ENCODE assay signal across 14 mouse cellular contexts in genomic region chr3:153238381-153238780, GRCm38 (mm10).
DNase-seq lines count a peak whose midpoint lies in the region; ATAC-seq and TF ChIP-seq lines count a peak whose summit lies in the region.
"Had no signal": no experiment of that assay in that cellular context is flagged by ENCODE, and none has a peak within 500 bp of the region (broad histone marks: within the 10 kb centered on the region; RNA-seq: fewer than 3 reads in every experiment).

No protein-coding gene starts in this region.

- no peaks in the 10 kb centered on the region for H3K27me3 ChIP-seq in lung, embryonic 14.5 days (ENCODE audit: insufficient read depth, low read length)
- no peaks in the 10 kb centered on the region for H3K27me3 ChIP-seq in stomach, postnatal 0 days (ENCODE audit: control insufficient read depth, insufficient read depth, low read length)
- H3K27me3 ChIP-seq: limb, embryonic 12.5 days; stomach, embryonic 15.5 days had no signal

- H3K27ac ChIP-seq in lung, embryonic 14.5 days (ENCODE audit: low read depth) = no peak overlapping the region
- no peak overlapping the region for H3K27ac ChIP-seq in stomach, postnatal 0 days (replicated peaks)
- H3K27ac ChIP-seq: hindbrain, embryonic 10.5 days; limb, embryonic 12.5 days; stomach, embryonic 15.5 days had no signal

- TF ChIP-seq CTCF in lung, embryonic 14.5 days (IDR thresholded peaks at IDR 0.05; ENCODE audit: low read depth) = no peak
- no peak for TF ChIP-seq CTCF in lung, adult 2 months (IDR thresholded peaks at IDR 0.05; ENCODE audit: insufficient read depth, low read length)
- no peak for TF ChIP-seq CTCF in stomach, postnatal 0 days (IDR thresholded peaks at IDR 0.05; ENCODE audit: low read depth)

- TF ChIP-seq POLR2A in lung, adult 2 months (IDR thresholded peaks at IDR 0.05; ENCODE audit: borderline replicate concordance, extremely low read depth, low read depth, low read length) = no peak

- no peak overlapping the region for H3K9ac ChIP-seq in lung, embryonic 14.5 days
- no peak overlapping the region for H3K9ac ChIP-seq in stomach, postnatal 0 days (ENCODE audit: low read length)
- H3K9ac ChIP-seq: limb, embryonic 12.5 days; stomach, embryonic 15.5 days had no signal

- no peaks in the 10 kb centered on the region for H3K36me3 ChIP-seq in lung, embryonic 14.5 days (ENCODE audit: insufficient read depth)
- H3K36me3 ChIP-seq in stomach, postnatal 0 days (ENCODE audit: control insufficient read depth, insufficient read depth, low read length) = no peaks in the 10 kb centered on the region
- H3K36me3 ChIP-seq: hindbrain, embryonic 10.5 days; limb, embryonic 12.5 days; stomach, embryonic 15.5 days had no signal

- peak; percentile 7 to 15 for DNase-seq in adrenal gland, postnatal 36 days
- DNase-seq in adrenal gland, adult 18-20 months (ENCODE audit: low spot score in 2 of 2) = no peak
- peak; percentile 23 for DNase-seq in lung, embryonic 14.5 days
- DNase-seq in lung, adult 2 months = no peak
- DNase-seq in layer of hippocampus, adult 9-11 months = peak; percentile 89
- peak; percentile 49 for DNase-seq in right cerebral cortex, postnatal 14 days
- no peak for DNase-seq in stomach, postnatal 0 days (ENCODE audit: low spot score)
- DNase-seq in thymus, postnatal 0 days (ENCODE audit: low spot score) = no peak
- DNase-seq: gastrocnemius, postnatal 36 days; kidney, adult 18-20 months had no signal

- no peak for ATAC-seq in lung, embryonic 14.5 days (ENCODE audit: insufficient read depth)
- ATAC-seq in stomach, postnatal 0 days (ENCODE audit: low FRiP score, low TSS enrichment) = no peak
- ATAC-seq: activated CD4-positive, CD25-positive, alpha-beta regulatory T cell, adult 4 months had no signal

- no peak for TF ChIP-seq EP300 in stomach, postnatal 0 days (optimal IDR thresholded peaks at IDR 0.05)

- H3K4me1 ChIP-seq in lung, embryonic 14.5 days (ENCODE audit: insufficient read depth) = no peaks in the 10 kb centered on the region; the same call in 1 of the 2 replicates
- H3K4me1 ChIP-seq in lung, adult 2 months (ENCODE audit: control insufficient read depth, insufficient read depth, low read length) = peaks cover 15% of the 10 kb centered on the region
- no peaks in the 10 kb centered on the region for H3K4me1 ChIP-seq in stomach, postnatal 0 days (replicated peaks; ENCODE audit: control insufficient read depth, insufficient read depth)

- WGBS in lung, embryonic 14.5 days = 76% methylated on average over 10 of the region's 10 CpGs
- 48% methylated on average over 10 of the region's 10 CpGs for WGBS in lung, adult 2 months
- 77% methylated on average over 10 of the region's 10 CpGs for WGBS in stomach, postnatal 0 days

- H3K4me3 ChIP-seq in lung, embryonic 14.5 days (ENCODE audit: low read depth, low read length) = no peak overlapping the region
- no peak overlapping the region for H3K4me3 ChIP-seq in lung, adult 2 months (replicated peaks; ENCODE audit: extremely low read depth, low read depth, low read length)
- no peak overlapping the region for H3K4me3 ChIP-seq in stomach, postnatal 0 days (ENCODE audit: low read depth, low read length)
- H3K4me3 ChIP-seq: hindbrain, embryonic 10.5 days; limb, embryonic 12.5 days; stomach, embryonic 15.5 days had no signal

- H3K4me2 ChIP-seq in lung, embryonic 14.5 days = no peak overlapping the region
- H3K4me2 ChIP-seq in stomach, postnatal 0 days (replicated peaks; ENCODE audit: low read depth) = no peak overlapping the region
- H3K4me2 ChIP-seq: limb, embryonic 12.5 days; stomach, embryonic 15.5 days had no signal

- no peaks in the 10 kb centered on the region for H3K9me3 ChIP-seq in lung, embryonic 14.5 days (ENCODE audit: low read depth, low read length)
- H3K9me3 ChIP-seq in stomach, postnatal 0 days (ENCODE audit: control insufficient read depth, low read length) = no peaks in the 10 kb centered on the region
- H3K9me3 ChIP-seq: hindbrain, embryonic 10.5 days; limb, embryonic 12.5 days; stomach, embryonic 15.5 days had no signal

Comparison
In these comparisons a context has a peak if more than half of its experiments do, and no peak if none do; other contexts are left out.
1. DNase-seq: peak in adrenal gland, postnatal 36 days (2 of 2), lung, embryonic 14.5 days (single experiment), layer of hippocampus, adult 9-11 months (single experiment) and right cerebral cortex, postnatal 14 days (single experiment); none in adrenal gland, adult 18-20 months (0 of 2), lung, adult 2 months (single experiment), stomach, postnatal 0 days (single experiment) and thymus, postnatal 0 days (single experiment).